Mouse (Mus musculus): ENCODE measurements around the gene Ogfod1. TPM values are rescaled to one million over a fixed set of nuclear protein-coding genes. Genes with fewer than 3 reads are reported as not detected.

Gene Ogfod1
- total RNA-seq (2015) (10.2 and 12.3 TPM in 2 replicates), total RNA-seq (2017) (9.0 and 9.1 TPM in 2 replicates)

DNA sequence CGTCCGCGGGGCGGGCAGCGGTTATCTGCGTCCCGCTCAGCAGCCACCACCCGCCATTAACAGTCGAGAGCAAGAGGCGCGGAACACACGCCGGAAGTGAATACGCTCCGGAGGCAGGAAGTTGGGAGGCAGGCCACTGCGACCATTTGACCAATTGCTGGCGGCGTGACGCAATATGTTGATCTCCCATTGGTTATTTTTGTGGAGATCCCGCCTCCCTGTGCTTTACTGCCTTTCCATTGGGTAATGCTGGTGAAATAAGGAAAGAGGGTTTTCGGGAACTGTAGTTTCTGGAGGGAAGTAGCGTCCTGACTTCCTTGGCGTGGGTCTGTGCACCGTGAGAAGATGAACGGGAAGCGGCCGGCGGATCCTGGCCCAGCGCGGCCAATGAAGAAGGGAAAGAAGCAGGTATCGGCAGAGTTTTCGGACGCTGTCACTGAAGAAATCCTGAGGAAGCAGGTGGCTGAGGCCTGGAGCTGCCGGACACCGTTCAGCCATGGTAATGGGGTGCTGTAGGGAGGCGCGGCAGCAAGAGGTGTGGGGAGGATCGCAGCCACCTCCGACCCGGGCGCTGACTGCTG is at the start of gene Ogfod1, which contains the start of gene Nudt21:
Gene Ogfod1, plus strand, starts transcription at position 255 of the 581 bp plus-strand sequence.
Gene Nudt21, minus strand, starts transcription at position 88 of the 581 bp plus-strand sequence.
- peak; percentile 96 for ATAC-seq (ENCODE audit: poor library complexity, severe bottlenecking)

GRCm38 (mm10) chr8:93989739-93990138 is 47.3 kb upstream of the Ogfod1 start:
- ATAC-seq (ENCODE audit: poor library complexity, severe bottlenecking) = no peak

- no peak for ATAC-seq (ENCODE audit: poor library complexity, severe bottlenecking)
Measured at GRCm38 (mm10) chr8:93998961-93999360, 38.0 kb upstream of the Ogfod1 start.

- no peak for ATAC-seq (ENCODE audit: poor library complexity, severe bottlenecking)
Measured at GRCm38 (mm10) chr8:94004139-94004538, 32.9 kb upstream of the Ogfod1 start.

DNA sequence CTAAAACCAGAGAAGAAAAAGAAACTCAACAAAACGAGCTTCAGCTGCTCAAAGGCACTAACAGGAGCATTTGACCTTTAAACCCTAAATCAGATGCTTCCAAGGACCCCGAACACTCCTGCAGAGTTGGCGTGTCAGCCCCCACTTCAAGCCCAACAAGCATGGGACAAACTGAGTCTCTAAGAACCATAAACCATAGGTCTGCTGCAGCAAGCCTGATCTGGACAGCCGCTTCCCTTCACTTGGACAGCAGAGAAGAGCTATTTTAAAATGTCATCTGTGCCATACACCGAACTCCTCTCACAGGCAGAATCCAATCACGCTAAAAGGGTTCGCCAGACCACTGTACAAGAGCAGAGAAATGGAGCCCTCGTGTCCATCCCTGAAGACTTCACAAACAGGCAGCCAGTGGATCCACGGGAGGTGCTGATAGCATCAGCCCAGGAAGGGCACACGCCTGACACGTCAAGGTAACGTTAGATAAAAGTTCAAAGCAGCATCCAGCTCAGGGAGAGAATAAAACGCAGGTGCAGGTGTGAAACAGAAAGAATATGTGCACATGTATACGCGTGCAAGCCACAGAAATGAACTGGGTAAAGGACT is 27.7 kb upstream of the Ogfod1 start:
- ATAC-seq (ENCODE audit: poor library complexity, severe bottlenecking) = no peak

- no peak for ATAC-seq (ENCODE audit: poor library complexity, severe bottlenecking)
Measured at GRCm38 (mm10) chr8:94010101-94010705, 26.8 kb upstream of the Ogfod1 start.

DNA sequence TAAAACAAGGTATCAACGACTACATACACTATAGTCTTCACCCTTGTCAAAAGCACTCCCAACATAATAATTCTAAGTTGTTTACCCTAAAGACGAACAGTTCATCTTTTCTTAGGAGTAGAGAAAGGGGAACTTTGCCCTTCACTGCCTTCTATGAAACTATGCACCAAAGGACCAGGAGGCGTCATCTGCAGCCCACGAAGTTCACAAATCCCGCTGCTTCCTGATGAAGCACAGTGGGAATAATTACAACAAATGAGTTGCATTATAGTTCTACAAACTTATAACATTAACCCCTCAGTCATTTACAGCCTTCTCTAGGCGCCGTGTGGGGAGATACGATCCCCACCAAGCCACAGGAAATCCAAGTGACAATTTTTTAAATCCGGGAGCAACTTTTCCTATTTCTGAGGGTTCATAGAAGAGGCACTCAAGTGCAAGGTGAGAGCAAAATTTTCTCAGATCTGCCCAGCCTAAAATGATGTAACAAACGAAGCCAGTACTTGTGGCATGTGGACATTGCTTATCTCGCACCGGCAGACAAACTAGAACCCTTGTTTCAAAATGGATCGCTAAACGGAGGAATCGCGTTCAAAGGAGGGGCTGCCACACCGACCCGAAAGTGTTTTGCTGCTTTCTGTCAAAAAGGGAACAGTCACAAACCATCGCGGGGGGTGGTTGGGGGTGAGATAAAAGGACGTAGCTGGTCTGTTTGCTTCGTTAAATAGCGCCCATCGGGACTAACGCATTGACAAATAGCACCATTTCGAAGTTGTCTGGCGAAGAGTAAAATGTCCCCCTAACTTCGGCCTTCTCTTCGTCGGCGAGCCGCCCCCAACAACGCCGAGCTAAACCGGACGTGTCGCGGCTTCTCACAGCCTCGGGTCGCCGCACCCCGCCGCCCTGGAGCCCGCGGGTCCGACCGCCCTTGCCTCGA is 25.7 kb upstream of the Ogfod1 start:
- ATAC-seq (ENCODE audit: poor library complexity, severe bottlenecking) = peak; percentile 34

GRCm38 (mm10) chr8:94012013-94012951 is 24.7 kb upstream of the Ogfod1 start, which contains the start of gene Amfr:
TSS of gene Amfr (minus strand) at chr8:94012842.
- ATAC-seq (ENCODE audit: poor library complexity, severe bottlenecking) = peak; percentile 84

DNA sequence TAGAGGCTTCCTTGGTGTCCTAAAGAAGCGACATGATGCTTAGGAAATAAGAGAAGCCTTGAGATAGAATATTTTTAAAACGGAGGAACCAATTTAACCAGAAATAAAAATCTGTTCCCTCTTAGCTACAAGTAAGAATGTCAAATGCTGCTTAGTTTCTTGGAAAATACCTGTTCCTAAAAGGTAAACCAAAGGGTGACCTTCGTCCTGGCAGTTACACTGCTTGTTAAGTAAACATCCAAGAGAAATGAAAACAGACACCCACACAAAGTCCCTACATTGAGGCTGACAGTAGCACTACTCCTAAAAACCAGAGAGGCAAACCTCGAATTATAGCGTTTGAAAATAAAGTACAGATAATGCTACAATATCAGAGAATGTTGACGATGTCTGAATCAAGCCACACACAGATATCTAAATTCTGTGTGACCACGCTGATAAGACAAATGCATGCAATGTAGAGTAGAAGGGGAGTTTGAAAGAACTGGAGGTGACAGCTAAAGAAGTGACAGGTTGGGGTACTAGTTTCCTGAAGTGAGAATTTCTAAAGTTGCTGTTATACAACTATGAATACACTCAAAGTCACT is 23.9 kb upstream of the Ogfod1 start:
- ATAC-seq (ENCODE audit: poor library complexity, severe bottlenecking) = no peak

DNA sequence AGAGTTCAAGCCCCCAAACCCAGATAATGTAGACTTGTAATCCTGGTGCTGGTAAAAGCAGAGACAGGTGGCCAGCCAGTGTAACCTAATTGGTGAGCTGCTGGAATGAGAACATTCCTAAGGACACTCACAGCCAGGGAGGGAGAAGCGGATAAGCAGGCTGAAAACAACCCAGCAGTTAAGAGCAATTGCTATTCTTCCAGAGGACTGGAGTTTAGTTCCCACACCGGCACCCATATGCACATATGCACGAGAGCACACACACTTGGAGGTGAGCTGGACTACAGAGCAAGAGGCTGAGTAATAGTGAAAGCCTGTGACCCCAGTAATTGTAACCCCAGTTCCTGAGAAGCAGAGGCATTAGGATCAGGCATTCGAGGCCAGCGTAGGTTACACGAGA is 13.1 kb upstream of the Ogfod1 start:
- ATAC-seq (ENCODE audit: poor library complexity, severe bottlenecking) = no peak

DNA sequence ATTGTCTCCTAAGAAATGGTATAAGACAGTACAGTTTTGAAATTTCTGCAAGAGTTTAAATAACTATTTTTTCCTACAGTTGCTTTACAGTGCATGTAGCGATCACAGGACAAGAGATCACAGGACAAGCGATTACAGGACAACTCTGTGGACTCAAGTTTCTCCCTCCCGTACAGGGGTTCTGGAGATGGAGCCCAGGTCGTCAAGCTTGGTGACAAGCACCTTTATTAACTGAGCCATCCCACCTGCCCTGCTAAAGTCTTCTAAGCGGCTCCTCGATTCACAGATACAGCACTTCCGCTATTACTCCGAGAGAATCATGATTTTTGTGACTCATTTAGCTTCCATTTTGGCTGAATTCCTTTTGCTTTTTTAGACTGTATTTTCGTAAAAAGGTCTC is 7.3 kb upstream of the Ogfod1 start:
- no peak for ATAC-seq (ENCODE audit: poor library complexity, severe bottlenecking)

- no peak for ATAC-seq (ENCODE audit: poor library complexity, severe bottlenecking)
Measured at GRCm38 (mm10) chr8:94033601-94034000, 3.4 kb upstream of the Ogfod1 start.

DNA sequence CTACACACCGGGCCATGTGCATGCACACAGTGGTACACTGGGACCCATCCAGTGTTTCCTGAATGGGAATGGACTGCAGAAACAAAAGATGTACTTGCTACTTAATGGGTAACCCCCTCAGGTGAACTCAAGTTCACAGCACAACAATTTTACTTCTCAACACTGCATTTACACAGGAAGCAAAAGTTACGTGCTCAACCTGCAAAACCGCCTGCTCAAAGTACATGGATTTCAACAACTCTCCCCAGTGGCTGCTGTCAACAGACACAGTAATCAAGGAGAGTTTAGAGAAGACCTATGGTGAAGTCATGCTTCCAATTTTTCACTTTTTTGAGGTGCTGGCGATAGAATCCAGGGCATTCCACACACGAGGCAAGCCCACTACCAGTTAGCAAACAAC is 1.8 kb upstream of the Ogfod1 start:
- ATAC-seq (ENCODE audit: poor library complexity, severe bottlenecking) = no peak

DNA sequence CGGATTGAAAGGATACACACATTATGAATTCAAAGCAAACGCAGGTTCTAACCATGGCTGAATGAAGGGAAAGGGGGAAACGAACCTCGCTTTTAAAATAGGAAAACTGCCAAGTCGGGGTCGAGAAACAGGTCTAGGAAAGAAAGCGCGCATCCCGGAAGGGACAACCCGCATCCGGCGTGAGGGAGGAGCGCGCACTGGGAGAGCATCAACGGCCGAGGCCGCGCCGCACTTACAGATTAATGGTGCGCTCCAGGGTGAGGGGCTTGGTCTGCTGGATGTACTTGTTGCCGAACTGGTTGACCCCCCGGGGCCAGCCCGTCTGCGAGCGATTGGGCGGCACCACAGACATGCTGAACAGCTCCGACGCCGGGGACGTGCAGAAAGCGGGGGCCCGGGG is 457 bp upstream of the Ogfod1 start:
- peak; percentile 53 for ATAC-seq (ENCODE audit: poor library complexity, severe bottlenecking)

DNA sequence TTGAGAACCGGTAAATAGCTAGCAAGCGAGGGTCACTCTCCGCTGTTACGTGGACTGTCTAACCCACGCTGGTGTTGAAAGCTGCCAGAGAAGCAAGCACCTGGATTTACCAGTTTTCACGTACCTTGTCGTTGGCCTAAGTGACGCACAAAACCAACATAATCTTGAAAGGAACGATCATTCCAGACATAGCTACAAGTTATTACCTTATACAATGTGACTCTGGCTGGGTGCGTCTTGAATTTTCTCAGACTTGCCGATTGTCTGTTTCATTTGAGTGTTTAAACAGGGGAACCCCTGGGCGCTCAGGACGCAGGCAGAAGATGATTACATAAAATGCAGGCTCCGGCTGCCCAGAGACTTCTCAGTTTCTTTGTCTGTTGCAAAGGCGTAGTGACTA is 808 bp downstream of the Ogfod1 start:
- no peak for ATAC-seq (ENCODE audit: poor library complexity, severe bottlenecking)

DNA sequence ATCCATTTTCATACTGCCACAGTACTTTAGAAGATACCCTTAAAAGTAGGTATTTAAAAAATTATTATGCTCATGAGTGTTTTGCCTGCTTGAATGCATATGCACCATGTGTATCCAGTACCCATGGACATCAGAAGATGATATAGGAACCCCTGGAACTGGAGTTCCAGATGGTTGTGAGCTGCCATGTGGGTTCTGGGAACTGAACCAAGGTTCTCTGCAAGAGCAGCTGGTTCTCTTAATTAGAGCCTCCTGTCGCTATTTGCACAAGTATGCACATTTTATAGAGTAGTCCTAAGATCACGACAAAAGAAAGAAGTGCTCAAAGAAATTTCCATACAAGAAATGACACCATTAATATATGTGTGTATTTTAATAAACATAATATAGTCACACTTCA is 10.8 kb downstream of the Ogfod1 start:
- no peak for ATAC-seq (ENCODE audit: poor library complexity, severe bottlenecking)

DNA sequence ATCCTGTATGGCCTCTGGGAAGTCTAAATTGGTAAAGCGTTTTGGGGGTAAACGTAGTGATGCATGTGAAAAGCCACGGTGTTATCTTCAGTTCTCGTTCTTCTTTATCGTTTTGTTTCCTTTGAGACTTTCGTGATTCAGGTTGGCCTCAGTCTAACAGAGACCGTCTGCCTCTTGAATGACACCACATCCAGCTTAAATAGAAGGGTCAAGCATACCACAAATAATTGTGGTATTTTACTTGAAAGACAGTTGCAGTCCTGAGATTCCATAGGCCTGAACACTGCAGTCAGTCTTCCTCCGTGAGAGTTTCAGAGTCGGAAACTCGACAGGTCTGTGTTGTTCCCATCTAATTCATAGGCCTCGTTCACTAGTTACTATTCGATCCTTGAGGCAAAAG is 15.7 kb downstream of the Ogfod1 start:
- no peak for ATAC-seq (ENCODE audit: poor library complexity, severe bottlenecking)

- peak; percentile 77 for ATAC-seq (ENCODE audit: poor library complexity, severe bottlenecking)
Measured at GRCm38 (mm10) chr8:94057157-94057854, 20.3 kb downstream of the Ogfod1 start.

Measured in megakaryocyte, adult 5-6 weeks (primary cell).